Mouse (Mus musculus) 3134 (cell line): ENCODE data around the gene Zrsr2.

Experiments used
- DNase-seq: peaks from one replicate; pipeline ENCODE4 v3.0.0-alpha.2; 2011; ENCODE audit warnings: low spot score; ENCODE audit not compliant: insufficient read length; ENCODE audit errors: extremely low read depth

Zrsr2 gene

GRCm38 (mm10) chrX:163958467-163958875, at the start of gene Zrsr2:
TSS of gene Zrsr2 (minus strand) at chrX:163958661.
- DNase-seq, result peak; percentile 89

GRCm38 (mm10) chrX:164004809-164005208, 46.3 kb upstream of the Zrsr2 start:
- no peak for DNase-seq

GRCm38 (mm10) chrX:163999848-164000247, 41.4 kb upstream of the Zrsr2 start:
- no peak for DNase-seq

- no peak for DNase-seq
Measured at GRCm38 (mm10) chrX:163996754-163997153, 38.3 kb upstream of the Zrsr2 start.

- no peak for DNase-seq
Measured at GRCm38 (mm10) chrX:163987718-163988374, 29.4 kb upstream of the Zrsr2 start.

GRCm38 (mm10) chrX:163982129-163982528, 23.7 kb upstream of the Zrsr2 start:
- no peak for DNase-seq

GRCm38 (mm10) chrX:163981500-163981899, 23.0 kb upstream of the Zrsr2 start:
- no peak for DNase-seq

GRCm38 (mm10) chrX:163981092-163981491, 22.6 kb upstream of the Zrsr2 start:
- DNase-seq, result no peak

GRCm38 (mm10) chrX:163957803-163958466, 526 bp downstream of the Zrsr2 start:
- peak; percentile 89 for DNase-seq

GRCm38 (mm10) chrX:163957381-163957780, 1.1 kb downstream of the Zrsr2 start:
- DNase-seq, result no peak

- no peak for DNase-seq
Measured at GRCm38 (mm10) chrX:163951618-163952017, 6.8 kb downstream of the Zrsr2 start.

- DNase-seq, result no peak
Measured at GRCm38 (mm10) chrX:163944381-163944780, 14.1 kb downstream of the Zrsr2 start.

GRCm38 (mm10) chrX:163938587-163938986, 19.9 kb downstream of the Zrsr2 start:
- DNase-seq, result peak; percentile 55

- no peak for DNase-seq
Measured at GRCm38 (mm10) chrX:163934731-163935130, 23.7 kb downstream of the Zrsr2 start.

GRCm38 (mm10) chrX:163929550-163929949, 28.9 kb downstream of the Zrsr2 start:
- no peak for DNase-seq

GRCm38 (mm10) chrX:163912791-163913190, 45.7 kb downstream of the Zrsr2 start:
- DNase-seq, result no peak

GRCm38 (mm10) chrX:163909381-163909780, 49.1 kb downstream of the Zrsr2 start:
- peak; percentile 64 for DNase-seq

GRCm38 (mm10) chrX:163908337-163909250, 49.9 kb downstream of the Zrsr2 start, which contains the start of gene Ap1s2:
TSS of gene Ap1s2 (plus strand) at chrX:163909017.
- DNase-seq, result peak; percentile 97

GRCm38 (mm10) chrX:163908003-163908336, 50.5 kb downstream of the Zrsr2 start:
- DNase-seq, result no peak

- DNase-seq, result no peak
Measured at GRCm38 (mm10) chrX:163906861-163907260, 51.6 kb downstream of the Zrsr2 start.

GRCm38 (mm10) chrX:163899431-163900020, 58.9 kb downstream of the Zrsr2 start:
- no peak for DNase-seq
